Mouse (Mus musculus) layer of hippocampus, adult 6 months (tissue): Measurements from ENCODE around the gene Neto2. TPM values are rescaled to one million over a fixed set of nuclear protein-coding genes. Genes with fewer than 3 reads are reported as not detected.

Experiments used
- long read RNA-seq, 2 experiments: library from polyadenylated mRNA; unstranded; transcript quantifications; one replicate each; pipeline ENCODE4 v2.0.0; 2019 to 2020
- microRNA-seq: library from miRNA; unstranded; fragments of <30 nt; microRNA quantifications from one replicate; pipeline ENCODE4 v1.2.0, GENCODE M21; 2020
- polyA plus RNA-seq: library from polyadenylated mRNA; unstranded; fragments of <200 nt; fragmentation: Nextera tagmentation; gene quantifications from 2 replicates; pipeline ENCODE4 v1.2.3, GENCODE M21; 2021

Neto2 gene
- polyA plus RNA-seq, result 2.9 and 3.0 TPM in 2 replicates
- long read RNA-seq, experiment 1, partial matches to known transcripts, result 3 of 8 reads
- long read RNA-seq, experiment 1, other reads (novel, unspliced or antisense), result 5 of 8 reads
- long read RNA-seq, experiment 2, full-length matches to known transcripts, result 8 of 16 reads
- long read RNA-seq, experiment 2, partial matches to known transcripts, result 8 of 16 reads
- long read RNA-seq, experiment 2, other reads (novel, unspliced or antisense), result 0 of 16 reads

DNA sequence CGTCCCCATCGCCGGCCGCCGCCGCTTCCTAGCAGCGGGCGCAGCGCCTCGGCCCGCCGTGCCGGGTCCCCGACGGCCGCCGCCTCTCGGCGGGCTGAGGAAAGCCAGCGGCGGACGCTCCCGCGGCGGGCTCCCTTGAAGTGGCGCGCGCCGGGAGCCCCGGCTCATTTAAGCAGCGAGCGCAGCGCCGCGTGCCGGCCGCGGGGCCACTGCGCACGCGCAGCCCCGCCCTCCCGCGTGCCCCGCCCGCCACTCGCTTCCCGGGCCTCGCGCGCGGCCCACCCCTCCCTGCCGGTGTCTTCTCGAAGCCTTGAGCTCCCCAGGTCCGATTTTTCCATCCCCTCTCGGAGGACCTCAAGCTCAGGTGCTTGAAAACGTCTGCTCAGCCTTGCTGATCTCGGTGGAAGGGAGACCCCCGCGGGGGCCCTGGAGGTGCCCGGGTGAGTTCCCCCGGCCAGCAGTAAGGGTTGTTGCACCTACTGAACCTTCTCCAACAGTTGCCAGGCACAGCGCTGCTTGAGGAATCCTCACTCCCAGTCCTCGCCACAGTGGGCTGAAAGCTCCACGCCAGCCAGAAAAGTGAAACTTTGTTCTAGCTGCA, at the start of gene Neto2:
Gene Neto2, minus strand, starts transcription at position 174 of the 601 bp plus-strand sequence.

Small RNA genes lying within 50 kb of the gene (microRNA-seq; reads per million reads assigned to microRNA genes)
- gene Mir8109, result not detected

Other genes with a start within 250 kb of the Neto2 start
- gene Gpt2, start 208.3 kb downstream of the Neto2 start, polyA plus RNA-seq, result 24.2 and 25.2 TPM in 2 replicates
- 167 TPM in 2 replicates for gene Dnaja2, start 145.6 kb downstream of the Neto2 start, polyA plus RNA-seq
- 122 TPM in 2 replicates for gene Itfg1, start 140.0 kb upstream of the Neto2 start, polyA plus RNA-seq
- 10.8 and 17.4 TPM in 2 replicates for gene Phkb, start 140.0 kb upstream of the Neto2 start, polyA plus RNA-seq